Mouse (Mus musculus) testis, postnatal 14 days (tissue): ENCODE results near the gene Cd59a.

ENCODE experiments used
- DNase-seq: peaks from one replicate; pipeline ENCODE4 v3.0.0; 2021; ENCODE audit warnings: low spot score

Cd59a gene

DNA sequence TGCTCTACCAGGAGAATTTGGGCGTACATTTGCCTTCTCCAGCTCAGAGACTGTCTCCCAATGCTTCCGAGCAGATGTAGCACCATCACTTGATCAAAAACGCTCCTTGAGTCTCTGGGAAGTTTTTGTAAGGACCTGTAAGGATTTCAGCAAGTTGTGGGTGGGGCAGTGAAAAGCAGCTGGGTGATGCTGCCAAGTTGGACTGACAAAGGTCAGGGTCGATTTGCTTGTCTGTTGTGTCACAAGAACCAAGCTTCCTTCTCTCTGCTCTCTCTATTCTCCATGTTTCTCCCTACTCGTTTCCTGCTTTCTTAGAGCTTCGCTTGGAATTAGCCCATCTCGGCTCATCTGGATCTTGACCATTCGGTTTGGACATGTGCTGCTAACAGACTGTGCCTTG lies 46.5 kb downstream of the Cd59a start:
- DNase-seq, result no peak

DNA sequence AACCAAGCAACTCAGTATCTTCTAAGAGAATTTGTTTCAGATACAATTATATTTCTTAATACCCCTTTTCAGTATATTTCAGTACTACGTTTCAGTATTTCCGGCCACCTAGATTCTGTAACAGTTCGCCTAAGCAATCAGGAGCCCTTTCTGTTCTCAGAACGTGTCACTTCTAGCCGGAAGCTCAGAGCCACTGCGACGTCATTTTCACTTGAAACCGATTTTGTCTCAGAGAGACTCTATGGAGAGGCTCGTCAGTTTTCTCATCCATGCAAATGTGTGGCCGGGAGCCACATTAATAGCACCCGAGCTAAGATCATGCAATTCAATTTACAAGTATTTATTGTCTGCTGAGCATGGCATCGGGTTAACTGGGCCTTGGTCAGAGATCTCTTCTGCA lies 48.4 kb downstream of the Cd59a start:
- DNase-seq, result no peak

GRCm38 (mm10) chr2:104145983-104146382 lies 50.4 kb downstream of the Cd59a start:
- DNase-seq, result no peak

GRCm38 (mm10) chr2:104147910-104148561 lies 52.4 kb downstream of the Cd59a start:
- DNase-seq, result no peak

GRCm38 (mm10) chr2:104150608-104151397 lies 55.2 kb downstream of the Cd59a start:
- no peak for DNase-seq

DNA sequence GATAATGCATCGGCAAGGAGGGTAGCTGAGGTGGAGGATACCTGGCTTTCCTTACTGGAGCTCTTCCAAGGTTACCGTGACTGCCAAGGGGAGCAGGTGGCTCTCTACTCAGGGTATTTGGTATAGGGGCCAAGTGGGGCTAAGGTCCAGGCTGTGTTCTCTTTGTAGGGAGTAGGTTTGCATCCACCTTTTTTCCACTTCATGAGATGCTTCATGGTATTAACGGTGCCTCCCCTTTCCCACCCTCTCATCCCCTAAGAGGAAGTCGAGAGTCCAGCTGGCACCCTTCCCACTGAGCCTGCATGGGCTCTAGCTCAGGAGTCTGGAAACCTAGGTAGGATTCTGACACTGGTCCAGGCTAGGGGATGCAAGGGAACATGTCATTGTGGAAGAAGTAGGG lies 57.7 kb downstream of the Cd59a start:
- DNase-seq, result no peak

- DNase-seq, result no peak
Measured at GRCm38 (mm10) chr2:104153876-104154275, 58.3 kb downstream of the Cd59a start.

DNA sequence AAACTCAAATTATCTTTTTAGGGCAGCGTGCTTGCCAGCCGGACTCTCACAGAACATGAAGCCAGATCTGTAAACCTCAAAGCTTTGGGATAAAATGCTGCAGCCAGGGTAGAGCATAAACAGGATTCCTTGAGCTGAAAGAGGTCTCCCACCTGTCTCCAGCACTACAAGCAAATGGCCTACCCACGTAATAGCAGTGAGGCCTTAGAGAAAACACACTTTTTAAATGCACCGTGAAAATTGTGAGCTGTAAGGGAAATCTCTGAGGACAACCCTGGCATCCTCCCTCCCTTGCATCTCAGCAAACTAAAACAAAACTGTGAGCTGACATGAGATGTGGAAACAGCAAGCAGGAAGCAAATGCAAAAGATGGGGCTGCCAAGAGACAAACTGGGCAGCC lies 62.2 kb downstream of the Cd59a start:
- no peak for DNase-seq

- DNase-seq, result no peak
Measured at GRCm38 (mm10) chr2:104163418-104163817, 67.8 kb downstream of the Cd59a start.

GRCm38 (mm10) chr2:104163978-104164487 lies 68.4 kb downstream of the Cd59a start:
- no peak for DNase-seq
